Mouse (Mus musculus) kidney, adult 10 weeks (tissue): ENCODE data around the gene Gm6526. TPM values are rescaled to one million over a fixed set of nuclear protein-coding genes. Genes with fewer than 3 reads are reported as not detected.

ENCODE experiments used
- polyA plus RNA-seq: library from polyadenylated mRNA; stranded (reverse); fragments of 350-450 nt; fragmentation: Illumina TruSeq; extraction: RNeasy Lipid Tissue Mini Kit (QIAGEN cat#74804); gene quantifications from one replicate; pipeline ENCODE4 v1.2.3, GENCODE M21; 2014; ENCODE audit warnings: low read depth, low replicate concordance

Gene Gm6526
- not detected for polyA plus RNA-seq

GRCm38 (mm10) chr14:43747566-43747965 is at the start of gene Gm6526:
Gene Gm6526 (plus strand): TSS chr14:43747866.

GRCm38 (mm10) chr14:43727385-43727784 is 20.3 kb upstream of the Gm6526 start, which contains the start of gene Gm16506:
Gene Gm16506 (minus strand): TSS chr14:43727485.

GRCm38 (mm10) chr14:43784645-43785044 is 37.0 kb downstream of the Gm6526 start, which contains the start of gene Gm8180:
Gene Gm8180 (minus strand): TSS chr14:43784745.

Other genes starting within 250 kb of the Gm6526 start
- 1.5 TPM for gene Gm5799, start 204.3 kb upstream of the Gm6526 start, polyA plus RNA-seq
- gene Gm17654, start 168.7 kb upstream of the Gm6526 start, polyA plus RNA-seq, result not detected
- not detected for gene Gm10375, start 139.9 kb upstream of the Gm6526 start, polyA plus RNA-seq
- gene Gm8165, start 70.7 kb upstream of the Gm6526 start, polyA plus RNA-seq, result not detected
- 2.6 TPM for gene Gm7324, start 50.0 kb upstream of the Gm6526 start, polyA plus RNA-seq
- not detected for gene Gm16506, start 20.4 kb upstream of the Gm6526 start, polyA plus RNA-seq
- gene Gm8180, start 36.9 kb downstream of the Gm6526 start, polyA plus RNA-seq, result not detected
- not detected for gene Ear1, start 127.7 kb downstream of the Gm6526 start, polyA plus RNA-seq
- not detected for gene Ear10, start 175.7 kb downstream of the Gm6526 start, polyA plus RNA-seq
- gene Gm8113, start 177.5 kb downstream of the Gm6526 start, polyA plus RNA-seq, result 0.85 TPM
- not detected for gene Ang5, start 209.2 kb downstream of the Gm6526 start, polyA plus RNA-seq